Mouse (Mus musculus): ENCODE measurements around the gene Tmem72. TPM values are rescaled to one million over a fixed set of nuclear protein-coding genes. Genes with fewer than 3 reads are reported as not detected.

Gene Tmem72
- total RNA-seq (2021): 1 to 10 TPM; 1.0 to 1.2 TPM
- long read RNA-seq, experiment 1: 0 reads
- long read RNA-seq, experiment 2: 0 reads

GRCm38 (mm10) chr6:116716666-116717065, at the start of gene Tmem72:
Tmem72 (minus strand) TSS chr6:116716913.
- intact Hi-C loops (cut with DNase I): no loop called here
- peak in 1 of 2 experiments; percentile 1 for DNase-seq (ENCODE audit: low spot score in 2 of 2)

GRCm38 (mm10) chr6:116764524-116764923, 47.8 kb upstream of the Tmem72 start:
- DNase-seq (ENCODE audit: low spot score in 2 of 2): no peak
- intact Hi-C loops (cut with DNase I): loop anchor here (5.0 kb wide), 1 partner anchor 112 kb away; the partner anchor contains the start of gene Depp1

GRCm38 (mm10) chr6:116762333-116762732, 45.6 kb upstream of the Tmem72 start:
- intact Hi-C loops (cut with DNase I): loop anchor here (5.0 kb wide), 1 partner anchor 110 kb away; the partner anchor contains the start of gene Depp1
- no peak for DNase-seq (ENCODE audit: low spot score in 2 of 2)

- intact Hi-C loops (cut with DNase I): loop anchor here (5.0 kb wide), 1 partner anchor 108 kb away; the partner anchor contains the start of gene Depp1
- DNase-seq (ENCODE audit: low spot score in 2 of 2): no peak
Observed at GRCm38 (mm10) chr6:116760181-116760580, 43.5 kb upstream of the Tmem72 start.

- intact Hi-C loops (cut with DNase I): no loop called here
- no peak for DNase-seq (ENCODE audit: low spot score in 2 of 2)
Observed at GRCm38 (mm10) chr6:116756364-116756763, 39.7 kb upstream of the Tmem72 start.

GRCm38 (mm10) chr6:116738046-116738445, 21.3 kb upstream of the Tmem72 start:
- intact Hi-C loops (cut with DNase I): no loop called here

GRCm38 (mm10) chr6:116735361-116735760, 18.6 kb upstream of the Tmem72 start:
- intact Hi-C loops (cut with DNase I): no loop called here
- no peak for DNase-seq (ENCODE audit: low spot score in 2 of 2)

More at GRCm38 (mm10) chr6:116738046-116738445, 21.3 kb upstream of the Tmem72 start:
- no peak for DNase-seq (ENCODE audit: low spot score in 2 of 2)

GRCm38 (mm10) chr6:116733577-116733976, 16.9 kb upstream of the Tmem72 start:
- intact Hi-C loops (cut with DNase I): no loop called here
- no peak for DNase-seq (ENCODE audit: low spot score in 2 of 2)

GRCm38 (mm10) chr6:116724489-116725160, 7.9 kb upstream of the Tmem72 start:
- intact Hi-C loops (cut with DNase I): no loop called here
- DNase-seq (ENCODE audit: low spot score in 2 of 2): no peak

- DNase-seq (ENCODE audit: low spot score in 2 of 2): peak in 1 of 2 experiments; percentile 4
- intact Hi-C loops (cut with DNase I): no loop called here
Observed at GRCm38 (mm10) chr6:116718920-116719319, 2.2 kb upstream of the Tmem72 start.

GRCm38 (mm10) chr6:116718361-116718760, 1.6 kb upstream of the Tmem72 start:
- intact Hi-C loops (cut with DNase I): no loop called here
- DNase-seq (ENCODE audit: low spot score in 2 of 2): no peak

- DNase-seq (ENCODE audit: low spot score in 2 of 2): peak in 1 of 2 experiments; percentile 0
- intact Hi-C loops (cut with DNase I): no loop called here
Observed at GRCm38 (mm10) chr6:116717851-116718250, 1.1 kb upstream of the Tmem72 start.

- DNase-seq (ENCODE audit: low spot score in 2 of 2): no peak
- intact Hi-C loops (cut with DNase I): no loop called here
Observed at GRCm38 (mm10) chr6:116715166-116715565, 1.5 kb downstream of the Tmem72 start.

- DNase-seq (ENCODE audit: low spot score in 2 of 2): peak; percentile 3 to 30
- intact Hi-C loops (cut with DNase I): no loop called here
Observed at GRCm38 (mm10) chr6:116714576-116714975, 2.1 kb downstream of the Tmem72 start.

GRCm38 (mm10) chr6:116713966-116714365, 2.7 kb downstream of the Tmem72 start:
- no peak for DNase-seq (ENCODE audit: low spot score in 2 of 2)
- intact Hi-C loops (cut with DNase I): no loop called here

- DNase-seq (ENCODE audit: low spot score in 2 of 2): peak in 1 of 2 experiments; percentile 1
- intact Hi-C loops (cut with DNase I): no loop called here
Observed at GRCm38 (mm10) chr6:116712503-116712902, 4.2 kb downstream of the Tmem72 start.

GRCm38 (mm10) chr6:116712062-116712461, 4.7 kb downstream of the Tmem72 start:
- intact Hi-C loops (cut with DNase I): no loop called here
- DNase-seq (ENCODE audit: low spot score in 2 of 2): peak in 1 of 2 experiments; percentile 3

- intact Hi-C loops (cut with DNase I): no loop called here
- DNase-seq (ENCODE audit: low spot score in 2 of 2): no peak
Observed at GRCm38 (mm10) chr6:116704320-116704719, 12.4 kb downstream of the Tmem72 start.

- no peak for DNase-seq (ENCODE audit: low spot score in 2 of 2)
- intact Hi-C loops (cut with DNase I): no loop called here
Observed at GRCm38 (mm10) chr6:116700821-116701220, 15.9 kb downstream of the Tmem72 start.

GRCm38 (mm10) chr6:116697896-116698425, 18.8 kb downstream of the Tmem72 start:
- intact Hi-C loops (cut with DNase I): loop anchor here (5.0 kb wide), 1 partner anchor 46 kb away; the partner anchor contains the start of gene Depp1
- DNase-seq (ENCODE audit: low spot score in 2 of 2): no peak

- intact Hi-C loops (cut with DNase I): loop anchor here (5.0 kb wide), 1 partner anchor 45 kb away; the partner anchor contains the start of gene Depp1
Observed at GRCm38 (mm10) chr6:116697413-116697812, 19.3 kb downstream of the Tmem72 start.

More at GRCm38 (mm10) chr6:116697413-116697812, 19.3 kb downstream of the Tmem72 start:
- no peak for DNase-seq (ENCODE audit: low spot score in 2 of 2)

Measured in left cerebral cortex, postnatal 14 days (tissue).